Mouse (Mus musculus): ENCODE data around the gene Rftn1. TPM values are rescaled to one million over a fixed set of nuclear protein-coding genes. Genes with fewer than 3 reads are reported as not detected.

The Rftn1 gene
- polyA plus RNA-seq, 1 experiment = 8.9 TPM

- Histone ChIP-seq H3K4me1 (ENCODE audit: control insufficient read depth, insufficient read depth, low read length) (no peaks in the 10 kb centered on the region), H3K27ac (ENCODE audit: insufficient read depth, low read length) (no peak overlapping the region), H3K4me3 (ENCODE audit: insufficient read depth, low read length) (no peak overlapping the region)
- TF ChIP-seq CTCF (IDR thresholded peaks at IDR 0.05; ENCODE audit: extremely low read depth, insufficient read depth, low read length) = no peak
- TF ChIP-seq POLR2A (IDR thresholded peaks at IDR 0.05; ENCODE audit: extremely low read depth, insufficient read depth, low read length) = no peak
These were observed 964 bp upstream of the Rftn1 start for GRCm38 (mm10) chr17:50191318-50191957.

- Histone ChIP-seq H3K27ac (ENCODE audit: insufficient read depth, low read length) (no peak overlapping the region), H3K4me1 (ENCODE audit: control insufficient read depth, insufficient read depth, low read length) (no peaks in the 10 kb centered on the region), H3K4me3 (ENCODE audit: insufficient read depth, low read length) (peak overlapping the region; percentile 58)
- TF ChIP-seq POLR2A (IDR thresholded peaks at IDR 0.05; ENCODE audit: extremely low read depth, insufficient read depth, low read length) (no peak), CTCF (IDR thresholded peaks at IDR 0.05; ENCODE audit: extremely low read depth, insufficient read depth, low read length) (peak; percentile 20; the same call in 1 of the 2 replicates)
These were observed 977 bp downstream of the Rftn1 start for GRCm38 (mm10) chr17:50189381-50190012.

- no peak overlapping the region; the same call in 1 of the 2 replicates for H3K4me3 ChIP-seq (ENCODE audit: insufficient read depth, low read length)
- no peak for TF ChIP-seq CTCF (IDR thresholded peaks at IDR 0.05; ENCODE audit: extremely low read depth, insufficient read depth, low read length)
These were observed 1.7 kb downstream of the Rftn1 start for GRCm38 (mm10) chr17:50188662-50189345.

GRCm38 (mm10) chr17:50185616-50186015 is 4.9 kb downstream of the Rftn1 start:
- TF ChIP-seq POLR2A (IDR thresholded peaks at IDR 0.05; ENCODE audit: extremely low read depth, insufficient read depth, low read length) = no peak
- no peak for TF ChIP-seq CTCF (IDR thresholded peaks at IDR 0.05; ENCODE audit: extremely low read depth, insufficient read depth, low read length)
- no peak overlapping the region for H3K4me3 ChIP-seq (ENCODE audit: insufficient read depth, low read length)
- H3K27ac ChIP-seq (ENCODE audit: insufficient read depth, low read length) = no peak overlapping the region

More at GRCm38 (mm10) chr17:50188662-50189345, 1.7 kb downstream of the Rftn1 start:
- H3K4me1 ChIP-seq (ENCODE audit: control insufficient read depth, insufficient read depth, low read length) = no peaks in the 10 kb centered on the region
- H3K27ac ChIP-seq (ENCODE audit: insufficient read depth, low read length) = no peak overlapping the region

GRCm38 (mm10) chr17:50185083-50185482 is 5.4 kb downstream of the Rftn1 start:
- TF ChIP-seq CTCF (IDR thresholded peaks at IDR 0.05; ENCODE audit: extremely low read depth, insufficient read depth, low read length) = no peak
- no peak for TF ChIP-seq POLR2A (IDR thresholded peaks at IDR 0.05; ENCODE audit: extremely low read depth, insufficient read depth, low read length)
- H3K4me1 ChIP-seq (ENCODE audit: control insufficient read depth, insufficient read depth, low read length) = no peaks in the 10 kb centered on the region
- H3K27ac ChIP-seq (ENCODE audit: insufficient read depth, low read length) = no peak overlapping the region
- H3K4me3 ChIP-seq (ENCODE audit: insufficient read depth, low read length) = no peak overlapping the region

More at GRCm38 (mm10) chr17:50185616-50186015, 4.9 kb downstream of the Rftn1 start:
- no peaks in the 10 kb centered on the region for H3K4me1 ChIP-seq (ENCODE audit: control insufficient read depth, insufficient read depth, low read length)

GRCm38 (mm10) chr17:50184217-50185038 is 6.0 kb downstream of the Rftn1 start:
- Histone ChIP-seq H3K4me3 (ENCODE audit: insufficient read depth, low read length) (no peak overlapping the region), H3K4me1 (ENCODE audit: control insufficient read depth, insufficient read depth, low read length) (no peaks in the 10 kb centered on the region), H3K27ac (ENCODE audit: insufficient read depth, low read length) (no peak overlapping the region)
- no peak for TF ChIP-seq CTCF (IDR thresholded peaks at IDR 0.05; ENCODE audit: extremely low read depth, insufficient read depth, low read length)

- no peak for TF ChIP-seq POLR2A (IDR thresholded peaks at IDR 0.05; ENCODE audit: extremely low read depth, insufficient read depth, low read length)
- TF ChIP-seq CTCF (IDR thresholded peaks at IDR 0.05; ENCODE audit: extremely low read depth, insufficient read depth, low read length) = no peak
These were observed 7.2 kb downstream of the Rftn1 start for GRCm38 (mm10) chr17:50183300-50183699.

GRCm38 (mm10) chr17:50182542-50182951 is 7.9 kb downstream of the Rftn1 start:
- Histone ChIP-seq H3K4me3 (ENCODE audit: insufficient read depth, low read length) (no peak overlapping the region), H3K4me1 (ENCODE audit: control insufficient read depth, insufficient read depth, low read length) (no peaks in the 10 kb centered on the region), H3K27ac (ENCODE audit: insufficient read depth, low read length) (no peak overlapping the region)
- no peak for TF ChIP-seq POLR2A (IDR thresholded peaks at IDR 0.05; ENCODE audit: extremely low read depth, insufficient read depth, low read length)
- TF ChIP-seq CTCF (IDR thresholded peaks at IDR 0.05; ENCODE audit: extremely low read depth, insufficient read depth, low read length) = no peak

More at GRCm38 (mm10) chr17:50183300-50183699, 7.2 kb downstream of the Rftn1 start:
- no peaks in the 10 kb centered on the region for H3K4me1 ChIP-seq (ENCODE audit: control insufficient read depth, insufficient read depth, low read length)
- H3K4me3 ChIP-seq (ENCODE audit: insufficient read depth, low read length) = no peak overlapping the region
- H3K27ac ChIP-seq (ENCODE audit: insufficient read depth, low read length) = no peak overlapping the region

- TF ChIP-seq CTCF (IDR thresholded peaks at IDR 0.05; ENCODE audit: extremely low read depth, insufficient read depth, low read length) = no peak
- TF ChIP-seq POLR2A (IDR thresholded peaks at IDR 0.05; ENCODE audit: extremely low read depth, insufficient read depth, low read length) = no peak
- no peak overlapping the region for H3K4me3 ChIP-seq (ENCODE audit: insufficient read depth, low read length)
- no peaks in the 10 kb centered on the region for H3K4me1 ChIP-seq (ENCODE audit: control insufficient read depth, insufficient read depth, low read length)
- no peak overlapping the region for H3K27ac ChIP-seq (ENCODE audit: insufficient read depth, low read length)
These were observed 9.4 kb downstream of the Rftn1 start for GRCm38 (mm10) chr17:50180899-50181570.
